Mouse (Mus musculus): ENCODE measurements around the gene Arhgef10l. TPM values are rescaled to one million over a fixed set of nuclear protein-coding genes. Genes with fewer than 3 reads are reported as not detected.

Arhgef10l gene
- total and polyA plus RNA-seq, 3 experiments = 10.2 to 26.0 TPM; not detected in 1

GRCm38 (mm10) chr4:140628412-140628943 lies 37.3 kb downstream of the Arhgef10l start:
- no peaks in the 10 kb centered on the region for H3K36me3 ChIP-seq (ENCODE audit: control insufficient read depth in 1 of 2, insufficient read depth in 2 of 2, low read length in 2 of 2)

DNA sequence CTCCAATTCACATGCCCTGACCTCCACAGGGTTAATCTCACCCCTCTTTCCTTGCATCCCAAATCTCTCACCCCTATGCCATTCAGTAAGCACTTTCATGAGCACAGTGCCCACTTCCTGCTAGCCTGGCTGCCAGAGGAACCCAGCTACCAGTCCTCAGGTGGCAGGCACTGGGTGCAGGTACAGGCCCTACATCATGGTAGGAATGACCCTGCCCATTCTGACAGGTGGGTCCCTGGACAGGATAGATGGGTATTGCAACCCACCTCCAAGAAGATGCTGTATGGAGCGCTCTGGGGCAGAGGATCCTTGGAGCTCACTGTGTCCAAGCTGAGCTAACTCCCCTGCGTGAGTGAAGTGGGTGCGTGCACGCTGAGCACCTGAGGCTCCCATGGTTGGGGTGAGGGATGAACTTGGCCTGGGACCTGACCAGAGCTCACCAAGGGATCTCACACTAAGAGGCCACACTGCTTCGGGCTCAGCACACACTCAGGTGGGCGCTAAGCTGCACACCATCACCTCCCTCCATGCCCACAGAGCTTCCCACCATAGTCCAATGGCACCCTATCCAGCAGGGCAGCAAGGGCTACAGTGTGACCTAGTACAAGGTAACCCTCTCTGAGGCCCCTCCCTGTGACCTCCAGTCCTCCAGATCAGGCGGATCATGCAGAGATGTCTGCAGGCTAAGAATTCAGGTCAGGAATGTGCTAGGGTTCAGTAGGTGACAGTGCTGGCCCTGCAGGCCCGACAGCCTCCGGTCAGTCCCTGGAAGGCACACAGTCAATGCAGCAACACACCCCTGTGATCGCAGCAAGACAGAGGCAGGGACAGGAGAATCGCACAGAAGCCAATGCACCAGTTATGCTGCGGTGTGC lies 39.9 kb downstream of the Arhgef10l start:
- H3K27me3 ChIP-seq (ENCODE audit: control insufficient read depth in 1 of 2, insufficient read depth in 2 of 2, low read length in 2 of 2) = no peaks in the 10 kb centered on the region
- H3K36me3 ChIP-seq (ENCODE audit: control insufficient read depth in 1 of 2, insufficient read depth in 2 of 2, low read length in 2 of 2) = no peaks in the 10 kb centered on the region
- no peak for DNase-seq (ENCODE audit: low read depth, low spot score)
- TF ChIP-seq RCOR1 (IDR thresholded peaks at IDR 0.05; ENCODE audit: low read depth, low read length) (no peak), RAD21 (IDR thresholded peaks at IDR 0.05; ENCODE audit: low read depth, low read length) (no peak)
- no peak overlapping the region for H3K9ac ChIP-seq (ENCODE audit: control insufficient read depth, low read depth, low read length, poor library complexity, severe bottlenecking)
- H3K4me1 ChIP-seq (ENCODE audit: control insufficient read depth in 1 of 2, insufficient read depth in 2 of 2, low read length in 2 of 2) = no peaks in the 10 kb centered on the region
- H3K79me2 ChIP-seq (ENCODE audit: control insufficient read depth, insufficient read depth, low read length, poor library complexity) = no peaks in the 10 kb centered on the region
- H3K9me3 ChIP-seq (replicated peaks; ENCODE audit: insufficient read depth, low read length) = no peaks in the 10 kb centered on the region
- no peak overlapping the region for H3K4me3 ChIP-seq (ENCODE audit: control insufficient read depth in 1 of 2, insufficient read depth in 1 of 2, low read depth in 2 of 2, low read length in 2 of 2)
- H3K27ac ChIP-seq (ENCODE audit: control insufficient read depth, low read depth, low read length) = no peak overlapping the region

More at GRCm38 (mm10) chr4:140628412-140628943, 37.3 kb downstream of the Arhgef10l start:
- H3K4me1 ChIP-seq (ENCODE audit: control insufficient read depth in 1 of 2, insufficient read depth in 2 of 2, low read length in 2 of 2) = no peaks in the 10 kb centered on the region
- H3K27me3 ChIP-seq (ENCODE audit: control insufficient read depth in 1 of 2, insufficient read depth in 2 of 2, low read length in 2 of 2) = no peaks in the 10 kb centered on the region
- no peak for DNase-seq (ENCODE audit: low read depth, low spot score)
- H3K79me2 ChIP-seq (ENCODE audit: control insufficient read depth, insufficient read depth, low read length, poor library complexity) = no peaks in the 10 kb centered on the region
- no peak overlapping the region for H3K4me3 ChIP-seq (ENCODE audit: control insufficient read depth in 1 of 2, insufficient read depth in 1 of 2, low read depth in 2 of 2, low read length in 2 of 2)
- TF ChIP-seq EP300 (IDR thresholded peaks at IDR 0.05; ENCODE audit: low read depth in 1 of 2, low read length in 2 of 2) = no peak
- TF ChIP-seq ELF1 (IDR thresholded peaks at IDR 0.05; ENCODE audit: low read depth, low read length) = no peak
- TF ChIP-seq ZMIZ1 (IDR thresholded peaks at IDR 0.05; ENCODE audit: low read depth, low read length) = no peak
- no peak for TF ChIP-seq USF2 (IDR thresholded peaks at IDR 0.05; ENCODE audit: borderline replicate concordance in 1 of 2, insufficient read depth in 1 of 2, low read depth in 1 of 2, low read length in 2 of 2)
- no peak for TF ChIP-seq USF1 (IDR thresholded peaks at IDR 0.05; ENCODE audit: low read depth, low read length)
- no peak for TF ChIP-seq ZC3H11A (IDR thresholded peaks at IDR 0.05; ENCODE audit: low read depth, low read length)
- TF ChIP-seq MAFK (IDR thresholded peaks at IDR 0.05; ENCODE audit: borderline replicate concordance, low read depth, low read length) = no peak
- no peak for TF ChIP-seq MAZ (IDR thresholded peaks at IDR 0.05; ENCODE audit: low read depth, low read length)
- TF ChIP-seq UBTF (IDR thresholded peaks at IDR 0.05; ENCODE audit: borderline replicate concordance, insufficient read depth, low read depth, low read length) = no peak
- TF ChIP-seq RAD21 (IDR thresholded peaks at IDR 0.05; ENCODE audit: low read depth, low read length) = no peak
- TF ChIP-seq POLR2A (IDR thresholded peaks at IDR 0.05; ENCODE audit: control insufficient read depth in 1 of 2, insufficient read depth in 1 of 2, low read depth in 1 of 2, low read length in 2 of 2, poor library complexity in 1 of 2) = no peak
- no peak for TF ChIP-seq TAL1 (IDR thresholded peaks at IDR 0.05; ENCODE audit: low read length)
- TF ChIP-seq MYC (IDR thresholded peaks at IDR 0.05; ENCODE audit: low read depth, low read length) = no peak
- no peak overlapping the region for H3K27ac ChIP-seq (ENCODE audit: control insufficient read depth, low read depth, low read length)
- H3K9me3 ChIP-seq (replicated peaks; ENCODE audit: insufficient read depth, low read length) = no peaks in the 10 kb centered on the region
- no peak overlapping the region for H3K9ac ChIP-seq (ENCODE audit: control insufficient read depth, low read depth, low read length, poor library complexity, severe bottlenecking)
